Mouse (Mus musculus): ENCODE data around the gene 4930415O20Rik. TPM values are rescaled to one million over a fixed set of nuclear protein-coding genes. Genes with fewer than 3 reads are reported as not detected.
A peak's percentile ranks its signal among the peaks of the same experiment; 100 is the strongest.

The 4930415O20Rik gene
- polyA plus RNA-seq, 1 experiment from 2014 or later: not detected

DNA sequence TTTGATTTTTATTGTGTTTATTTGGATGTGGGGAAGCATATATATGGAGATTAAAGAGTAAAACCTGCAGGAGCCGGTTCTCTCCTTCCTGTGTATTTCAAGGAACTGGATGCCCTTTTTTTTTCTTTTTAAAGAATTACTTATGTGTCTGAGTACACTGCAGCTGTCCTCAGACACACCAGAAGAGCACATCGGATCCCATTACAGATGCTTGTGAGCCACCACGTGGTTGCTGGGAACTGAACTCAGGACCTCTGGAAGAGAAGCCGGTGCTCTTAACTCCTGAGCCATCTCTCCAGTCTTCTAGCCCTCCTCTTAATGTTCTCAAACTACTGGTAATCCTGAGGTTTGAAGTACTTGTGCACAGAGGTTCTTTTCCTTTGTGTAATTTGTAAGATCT lies 32.9 kb upstream of the 4930415O20Rik start:
- H3K4me3 ChIP-seq (replicated peaks): no peak overlapping the region
- no peak overlapping the region for H3K4me2 ChIP-seq
- no peak overlapping the region for H3K27ac ChIP-seq (replicated peaks)
- H3K9ac ChIP-seq: no peak overlapping the region
- H3K27me3 ChIP-seq: no peaks in the 10 kb centered on the region
- H3K9me3 ChIP-seq (replicated peaks): no peaks in the 10 kb centered on the region
- peaks cover 27% of the 10 kb centered on the region for H3K4me1 ChIP-seq (replicated peaks)
- peaks cover 50% of the 10 kb centered on the region for H3K36me3 ChIP-seq (replicated peaks)
- ATAC-seq (ENCODE audit: insufficient read depth): no peak
- 67% methylated on average over 4 of the region's 4 CpGs for WGBS (ENCODE audit: insufficient replicate concordance)

- Histone ChIP-seq H3K9me3 (replicated peaks) (no peaks in the 10 kb centered on the region), H3K36me3 (replicated peaks) (peaks cover 81% of the 10 kb centered on the region), H3K27me3 (no peaks in the 10 kb centered on the region), H3K4me3 (replicated peaks) (no peak overlapping the region), H3K27ac (replicated peaks) (no peak overlapping the region), H3K4me2 (no peak overlapping the region), H3K4me1 (replicated peaks) (peaks cover 17% of the 10 kb centered on the region), H3K9ac (no peak overlapping the region)
- 29% methylated on average over 6 of the region's 6 CpGs for WGBS (ENCODE audit: insufficient replicate concordance)
- ATAC-seq (ENCODE audit: insufficient read depth): no peak
Observed at GRCm38 (mm10) chr15:98541064-98541463, 29.7 kb upstream of the 4930415O20Rik start.

- Histone ChIP-seq H3K4me1 (replicated peaks) (peaks cover 12% of the 10 kb centered on the region), H3K27me3 (no peaks in the 10 kb centered on the region), H3K9me3 (replicated peaks) (no peaks in the 10 kb centered on the region), H3K9ac (no peak overlapping the region), H3K4me2 (no peak overlapping the region), H3K4me3 (replicated peaks) (no peak overlapping the region), H3K27ac (replicated peaks) (no peak overlapping the region), H3K36me3 (replicated peaks) (peaks cover 92% of the 10 kb centered on the region)
- no peak for ATAC-seq (ENCODE audit: insufficient read depth)
- 86% methylated on average over 4 of the region's 4 CpGs for WGBS (ENCODE audit: insufficient replicate concordance)
Observed at GRCm38 (mm10) chr15:98543341-98543740, 27.5 kb upstream of the 4930415O20Rik start.

DNA sequence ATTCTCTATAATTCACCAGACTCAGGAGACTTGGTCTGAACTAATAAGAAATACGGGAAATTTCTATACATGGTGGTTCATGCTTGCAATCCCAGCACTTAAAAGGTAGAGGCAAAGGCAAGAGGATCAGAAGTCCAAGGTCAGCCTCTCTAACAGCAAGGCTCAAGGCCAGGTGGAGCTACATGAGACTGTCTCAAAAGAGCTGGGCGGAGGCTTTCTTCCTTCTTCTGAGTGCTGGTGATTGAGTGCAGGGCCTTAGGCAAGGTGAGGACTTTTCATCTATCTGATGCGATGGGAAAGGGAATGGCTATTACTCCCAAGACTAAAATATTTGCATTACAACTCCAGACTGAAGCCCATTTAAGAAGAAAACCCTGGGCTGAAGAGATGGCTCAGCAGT lies 25.7 kb upstream of the 4930415O20Rik start:
- ATAC-seq (ENCODE audit: insufficient read depth): no peak
- no peak overlapping the region for H3K4me3 ChIP-seq (replicated peaks)
- no peak overlapping the region for H3K27ac ChIP-seq (replicated peaks)
- WGBS (ENCODE audit: insufficient replicate concordance): 88% methylated on average over 3 of the region's 3 CpGs
- H3K36me3 ChIP-seq (replicated peaks): peaks cover 97% of the 10 kb centered on the region
- H3K4me1 ChIP-seq (replicated peaks): peaks cover 12% of the 10 kb centered on the region
- no peaks in the 10 kb centered on the region for H3K27me3 ChIP-seq
- H3K4me2 ChIP-seq: no peak overlapping the region
- H3K9me3 ChIP-seq (replicated peaks): no peaks in the 10 kb centered on the region
- no peak overlapping the region for H3K9ac ChIP-seq

GRCm38 (mm10) chr15:98546843-98547242 lies 24.0 kb upstream of the 4930415O20Rik start:
- H3K9ac ChIP-seq: no peak overlapping the region
- no peak overlapping the region for H3K4me2 ChIP-seq
- ATAC-seq (ENCODE audit: insufficient read depth): no peak
- no peaks in the 10 kb centered on the region for H3K9me3 ChIP-seq (replicated peaks)
- peaks cover 4% of the 10 kb centered on the region for H3K4me1 ChIP-seq (replicated peaks)
- H3K27ac ChIP-seq (replicated peaks): no peak overlapping the region
- WGBS (ENCODE audit: insufficient replicate concordance): 83% methylated on average over 5 of the region's 5 CpGs
- H3K4me3 ChIP-seq (replicated peaks): no peak overlapping the region
- peaks cover 97% of the 10 kb centered on the region for H3K36me3 ChIP-seq (replicated peaks)
- H3K27me3 ChIP-seq: no peaks in the 10 kb centered on the region

GRCm38 (mm10) chr15:98552758-98553157 lies 18.0 kb upstream of the 4930415O20Rik start:
- no peak overlapping the region for H3K9ac ChIP-seq
- WGBS (ENCODE audit: insufficient replicate concordance): 87% methylated on average over 2 of the region's 2 CpGs
- H3K4me2 ChIP-seq: no peak overlapping the region
- no peak for ATAC-seq (ENCODE audit: insufficient read depth)
- H3K36me3 ChIP-seq (replicated peaks): peaks cover 93% of the 10 kb centered on the region
- H3K27ac ChIP-seq (replicated peaks): no peak overlapping the region
- H3K4me3 ChIP-seq (replicated peaks): no peak overlapping the region
- no peaks in the 10 kb centered on the region for H3K27me3 ChIP-seq
- H3K9me3 ChIP-seq (replicated peaks): no peaks in the 10 kb centered on the region
- no peaks in the 10 kb centered on the region for H3K4me1 ChIP-seq (replicated peaks)

DNA sequence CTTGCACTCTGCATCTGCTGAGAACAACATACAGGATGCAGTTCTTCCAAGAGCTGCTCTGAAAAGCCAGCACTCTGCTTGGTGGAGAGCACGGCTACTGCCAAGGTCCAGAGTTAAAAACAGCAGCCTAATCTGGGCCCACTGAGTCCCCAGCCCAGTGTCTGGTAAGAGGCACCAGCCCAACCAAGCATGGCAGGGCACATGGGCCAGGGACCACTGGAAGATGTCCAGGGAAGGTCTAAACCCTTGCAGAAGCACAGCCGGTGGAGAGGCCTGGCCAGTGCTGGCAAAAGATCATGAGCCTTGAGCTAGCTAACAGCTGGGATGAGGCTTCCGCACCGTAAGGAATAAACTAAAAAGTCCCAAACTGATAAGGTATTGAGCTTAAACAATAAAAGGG lies 14.9 kb upstream of the 4930415O20Rik start:
- H3K9ac ChIP-seq: no peak overlapping the region
- no peaks in the 10 kb centered on the region for H3K27me3 ChIP-seq
- no peak overlapping the region for H3K4me2 ChIP-seq
- H3K27ac ChIP-seq (replicated peaks): no peak overlapping the region
- no peaks in the 10 kb centered on the region for H3K9me3 ChIP-seq (replicated peaks)
- WGBS (ENCODE audit: insufficient replicate concordance): 85% methylated on average over 4 of the region's 4 CpGs
- ATAC-seq (ENCODE audit: insufficient read depth): no peak
- H3K4me3 ChIP-seq (replicated peaks): no peak overlapping the region
- no peaks in the 10 kb centered on the region for H3K4me1 ChIP-seq (replicated peaks)
- peaks cover 94% of the 10 kb centered on the region for H3K36me3 ChIP-seq (replicated peaks)

DNA sequence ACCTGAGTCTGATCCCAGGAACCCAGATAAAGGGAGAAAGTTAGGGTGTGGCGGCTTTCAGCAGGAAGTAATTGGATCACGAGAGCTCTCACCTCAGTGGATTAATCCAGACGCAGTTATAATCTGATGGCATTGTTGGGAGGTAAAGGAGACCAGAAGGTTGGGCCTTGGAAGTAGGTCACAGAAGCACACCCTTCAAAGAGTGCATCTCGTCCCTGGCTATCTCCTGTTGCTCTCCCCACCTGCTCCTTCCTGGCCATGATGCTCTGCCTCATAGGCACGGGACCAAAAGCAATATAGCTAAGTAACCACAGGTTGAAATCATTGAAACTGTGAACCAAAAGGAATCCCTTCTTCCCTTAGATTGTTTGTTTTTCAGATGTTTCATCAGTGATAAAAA lies 13.6 kb upstream of the 4930415O20Rik start:
- no peak overlapping the region for H3K9ac ChIP-seq
- H3K4me1 ChIP-seq (replicated peaks): no peaks in the 10 kb centered on the region
- no peak overlapping the region for H3K27ac ChIP-seq (replicated peaks)
- no peak overlapping the region for H3K4me2 ChIP-seq
- 79% methylated on average over 5 of the region's 5 CpGs for WGBS (ENCODE audit: insufficient replicate concordance)
- ATAC-seq (ENCODE audit: insufficient read depth): no peak
- H3K27me3 ChIP-seq: no peaks in the 10 kb centered on the region
- H3K9me3 ChIP-seq (replicated peaks): no peaks in the 10 kb centered on the region
- no peak overlapping the region for H3K4me3 ChIP-seq (replicated peaks)
- H3K36me3 ChIP-seq (replicated peaks): peaks cover 92% of the 10 kb centered on the region

GRCm38 (mm10) chr15:98566973-98567277 lies 3.9 kb upstream of the 4930415O20Rik start:
- H3K4me2 ChIP-seq: peak overlapping the region; percentile 82
- 0% methylated on average over 15 of the region's 15 CpGs for WGBS (ENCODE audit: insufficient replicate concordance)

GRCm38 (mm10) chr15:98567278-98568134 lies 3.3 kb upstream of the 4930415O20Rik start:
- H3K27ac ChIP-seq (replicated peaks): peak overlapping the region; percentile 99
- peak; percentile 94 for ATAC-seq (ENCODE audit: insufficient read depth)
- peak overlapping the region; percentile 82 for H3K4me2 ChIP-seq
- H3K4me3 ChIP-seq (replicated peaks): peak overlapping the region; percentile 85
- H3K4me1 ChIP-seq (replicated peaks): peaks cover 45% of the 10 kb centered on the region
- under 1% methylated on average over 88 of the region's 88 CpGs for WGBS (ENCODE audit: insufficient replicate concordance)
- peaks cover 31% of the 10 kb centered on the region for H3K36me3 ChIP-seq (replicated peaks)
- H3K9ac ChIP-seq: peak overlapping the region; percentile 86
- no peaks in the 10 kb centered on the region for H3K9me3 ChIP-seq (replicated peaks)
- H3K27me3 ChIP-seq: no peaks in the 10 kb centered on the region

More at GRCm38 (mm10) chr15:98566973-98567277, 3.9 kb upstream of the 4930415O20Rik start:
- Histone ChIP-seq H3K27me3 (no peaks in the 10 kb centered on the region), H3K27ac (replicated peaks) (peak overlapping the region; percentile 99), H3K4me3 (replicated peaks) (peak overlapping the region; percentile 85), H3K4me1 (replicated peaks) (peaks cover 45% of the 10 kb centered on the region), H3K36me3 (replicated peaks) (peaks cover 36% of the 10 kb centered on the region), H3K9ac (peak overlapping the region; percentile 86), H3K9me3 (replicated peaks) (no peaks in the 10 kb centered on the region)
- no peak for ATAC-seq (ENCODE audit: insufficient read depth)

DNA sequence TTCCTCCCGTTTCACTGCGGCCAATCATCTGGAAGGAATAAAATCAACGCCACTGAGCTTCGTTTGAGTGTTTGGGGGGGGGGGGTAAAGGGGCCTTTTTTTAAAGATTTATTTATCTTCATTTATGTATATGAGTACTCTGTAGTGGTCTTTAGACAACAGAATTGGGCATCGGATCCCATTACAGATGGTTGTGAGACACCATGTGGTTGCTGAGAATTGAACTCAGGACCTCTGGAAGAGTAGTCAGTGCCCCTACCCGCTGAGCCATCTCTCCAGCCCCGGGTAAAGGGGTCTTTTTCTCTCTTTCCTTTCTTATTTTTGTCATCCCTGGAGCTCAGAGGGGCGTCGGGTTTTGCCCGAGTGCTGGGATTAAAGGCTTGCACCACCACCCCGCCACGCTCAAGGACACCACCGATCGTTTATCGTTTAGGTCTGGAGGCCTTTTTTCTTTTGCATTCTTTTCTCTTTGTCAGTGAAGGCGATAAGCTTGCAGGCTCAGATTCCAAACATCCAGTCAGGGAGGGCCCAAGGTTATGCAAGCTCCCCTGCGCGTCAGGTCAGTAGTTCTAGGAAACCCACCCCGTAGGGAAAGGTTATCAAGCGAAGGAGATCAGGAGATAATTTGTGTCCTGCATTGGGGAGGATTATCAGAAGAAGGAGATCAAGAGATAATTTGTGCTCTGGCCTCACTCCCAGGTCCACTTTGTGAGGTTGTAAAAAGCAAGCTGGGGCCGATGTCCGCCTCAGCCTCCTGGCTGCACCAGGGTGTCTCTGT lies 2.4 kb upstream of the 4930415O20Rik start:
- no peak for ATAC-seq (ENCODE audit: insufficient read depth)

More for the DNA sequence above, 2.4 kb upstream of the 4930415O20Rik start:
- no peaks in the 10 kb centered on the region for H3K27me3 ChIP-seq
- no peaks in the 10 kb centered on the region for H3K9me3 ChIP-seq (replicated peaks)
- peak overlapping the region; percentile 84 for H3K9ac ChIP-seq
- peaks cover 42% of the 10 kb centered on the region for H3K4me1 ChIP-seq (replicated peaks)
- WGBS (ENCODE audit: insufficient replicate concordance): 5% methylated on average over 22 of the region's 22 CpGs
- peak overlapping the region; percentile 85 for H3K4me3 ChIP-seq (replicated peaks)
- peak overlapping the region; percentile 99 for H3K27ac ChIP-seq (replicated peaks)
- H3K36me3 ChIP-seq (replicated peaks): peaks cover 22% of the 10 kb centered on the region
- H3K4me2 ChIP-seq: peak overlapping the region; percentile 82

Measured in liver, embryonic 15.5 days (tissue).